Mouse (Mus musculus): ENCODE data around the gene Speer4e. TPM values are rescaled to one million over a fixed set of nuclear protein-coding genes. Genes with fewer than 3 reads are reported as not detected.
"Not testable (repeated sequence)": the region's sequence is repeated elsewhere in the genome, so short reads cannot be mapped to it uniquely, and the experiment has no call there.

Gene Speer4e
- polyA plus RNA-seq (2015; fragmentation: Nextera tagmentation; extraction: Ambion mirVana): not detected in 2 replicates

DNA sequence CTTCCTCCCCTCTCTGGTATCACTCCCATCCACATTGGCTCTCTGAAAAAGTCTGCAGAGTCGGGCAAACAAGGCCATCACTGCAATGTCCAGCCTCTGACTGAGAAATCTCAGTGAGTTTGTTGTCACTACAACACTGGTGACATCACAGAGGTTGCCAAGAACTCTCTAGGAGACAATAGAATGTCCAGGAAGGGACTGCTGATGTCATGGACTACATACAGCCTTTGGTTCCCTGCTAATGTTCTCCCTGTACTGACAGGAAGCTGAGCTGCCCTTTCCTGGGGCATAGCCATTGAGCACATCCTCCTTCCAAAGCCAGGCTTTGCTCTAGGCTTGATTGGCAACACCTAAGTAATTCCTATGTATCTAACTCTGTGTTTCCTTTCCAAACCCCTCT, at the start of gene Speer4e:
Gene Speer4e, minus strand, starts transcription at position 101 of the 400 bp plus-strand sequence.
- WGBS: 41% methylated on average over 1 of the region's 1 CpGs
- H3K4me1 ChIP-seq; H3K27me3 ChIP-seq; H3K9ac ChIP-seq; H3K4me3 ChIP-seq; H3K4me2 ChIP-seq; ATAC-seq (ENCODE audit: borderline replicate concordance, extremely low read depth, low FRiP score, low TSS enrichment); H3K36me3 ChIP-seq; H3K27ac ChIP-seq; H3K9me3 ChIP-seq: not testable (repeated sequence)

DNA sequence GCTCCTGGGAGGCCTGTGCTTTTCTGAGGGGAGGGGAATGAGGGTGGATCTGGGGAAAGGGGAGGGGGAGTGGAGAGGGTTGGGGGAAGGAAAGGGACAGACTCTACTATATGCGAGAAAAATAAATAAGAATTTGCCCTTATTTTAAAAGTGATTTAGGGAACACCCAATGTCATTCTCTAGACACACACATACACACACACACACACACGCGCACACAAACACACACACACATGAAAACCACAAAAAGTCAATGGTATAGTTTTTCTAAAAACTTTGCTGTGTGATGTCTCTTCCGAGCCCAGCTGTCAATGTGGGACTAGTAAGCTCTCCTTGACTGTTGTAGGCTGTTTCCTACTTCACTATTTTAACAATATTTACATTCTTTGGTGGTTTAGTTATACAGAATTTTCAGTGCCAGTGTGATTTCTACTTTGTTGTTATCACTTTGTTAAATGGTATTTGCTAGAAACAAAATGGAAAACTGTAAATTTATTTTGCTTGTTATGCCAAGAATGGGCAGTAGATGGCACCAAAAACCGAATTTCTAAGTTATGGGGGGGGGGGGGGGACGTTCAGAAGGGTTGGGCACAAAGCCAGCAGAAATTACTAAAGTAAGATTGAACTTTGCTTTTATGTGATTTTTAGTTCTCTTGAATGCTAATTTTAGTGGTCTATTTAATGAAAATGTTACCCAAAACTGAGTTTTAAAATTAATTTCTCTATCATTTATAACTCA, 48.6 kb upstream of the Speer4e start:
- 39% methylated on average over 6 of the region's 6 CpGs for WGBS
- H3K4me3 ChIP-seq, H3K27me3 ChIP-seq, H3K9ac ChIP-seq, H3K4me2 ChIP-seq, H3K27ac ChIP-seq, H3K9me3 ChIP-seq, H3K4me1 ChIP-seq, H3K36me3 ChIP-seq: not testable (repeated sequence)
- peak; percentile 65 for ATAC-seq (ENCODE audit: borderline replicate concordance, extremely low read depth, low FRiP score, low TSS enrichment)

DNA sequence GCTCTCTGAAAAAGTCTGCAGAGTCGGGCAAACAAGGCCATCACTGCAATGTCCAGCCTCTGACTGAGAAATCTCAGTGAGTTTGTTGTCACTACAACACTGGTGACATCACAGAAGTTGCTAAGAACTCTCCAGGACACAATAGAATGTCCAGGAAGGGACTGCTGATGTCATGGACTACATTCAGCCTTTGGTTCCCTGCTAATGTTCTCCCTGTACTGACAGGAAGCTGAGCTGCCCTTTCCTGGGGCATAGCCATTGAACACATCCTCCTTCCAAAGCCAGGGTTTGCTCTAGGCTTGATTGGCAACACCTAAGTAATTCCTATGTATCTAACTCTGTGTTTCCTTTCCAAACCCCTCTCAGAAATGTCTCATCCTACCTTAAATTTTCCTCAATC, 40.6 kb upstream of the Speer4e start, which contains the start of gene Gm10354:
Gene Gm10354, minus strand, starts transcription at position 101 of the 400 bp plus-strand sequence.
- not testable (repeated sequence) for H3K9ac ChIP-seq; H3K27me3 ChIP-seq; H3K4me3 ChIP-seq; H3K4me1 ChIP-seq; ATAC-seq (ENCODE audit: borderline replicate concordance, extremely low read depth, low FRiP score, low TSS enrichment); H3K9me3 ChIP-seq; H3K4me2 ChIP-seq; H3K36me3 ChIP-seq; H3K27ac ChIP-seq
- 21% methylated on average over 1 of the region's 1 CpGs for WGBS

DNA sequence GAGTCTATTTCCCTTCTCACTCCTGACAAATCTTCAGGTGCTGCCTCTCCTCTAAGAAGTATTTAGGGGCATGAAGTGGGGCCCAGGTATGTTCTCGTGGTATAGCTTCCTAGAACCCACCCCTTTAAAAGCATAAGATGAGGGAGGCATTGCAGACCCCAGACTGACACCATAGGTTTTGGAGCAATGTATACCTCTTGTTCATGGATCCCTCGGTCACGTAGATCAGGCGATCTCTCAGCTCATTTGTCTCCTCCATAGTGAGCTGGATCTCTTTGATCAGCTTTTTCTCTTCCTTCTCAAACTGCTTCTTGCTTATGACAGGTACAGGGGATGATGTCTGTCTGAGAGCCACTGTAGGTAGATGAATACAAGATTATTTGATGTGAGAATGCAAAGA, 39.1 kb upstream of the Speer4e start:
- H3K27ac ChIP-seq; H3K4me2 ChIP-seq; H3K36me3 ChIP-seq; H3K27me3 ChIP-seq; H3K4me1 ChIP-seq; H3K4me3 ChIP-seq; H3K9me3 ChIP-seq; ATAC-seq (ENCODE audit: borderline replicate concordance, extremely low read depth, low FRiP score, low TSS enrichment); H3K9ac ChIP-seq: not testable (repeated sequence)
- 74% methylated on average over 4 of the region's 4 CpGs for WGBS

DNA sequence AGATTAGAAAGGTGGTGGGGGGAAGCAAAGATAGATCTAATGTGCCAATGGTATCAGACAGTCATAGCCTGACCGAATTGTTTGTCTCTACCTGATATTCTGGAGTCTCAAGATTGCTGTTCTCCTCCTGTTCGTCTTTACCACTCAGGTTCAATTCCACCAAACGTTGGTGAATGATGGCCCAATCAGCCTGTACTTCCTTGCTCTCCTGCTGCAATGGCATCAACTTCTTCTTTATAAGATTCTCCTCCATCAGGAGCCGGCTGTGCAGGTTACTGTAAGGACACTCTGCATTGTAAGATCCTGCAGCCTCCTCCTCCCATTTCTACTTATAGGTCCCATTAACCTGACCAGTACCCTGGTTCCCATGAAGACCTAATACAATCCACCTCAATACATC, 37.1 kb upstream of the Speer4e start:
- ATAC-seq (ENCODE audit: borderline replicate concordance, extremely low read depth, low FRiP score, low TSS enrichment); H3K27ac ChIP-seq; H3K4me2 ChIP-seq; H3K9ac ChIP-seq; H3K27me3 ChIP-seq; H3K36me3 ChIP-seq; H3K9me3 ChIP-seq; H3K4me3 ChIP-seq; H3K4me1 ChIP-seq: not testable (repeated sequence)
- 64% methylated on average over 3 of the region's 4 CpGs for WGBS

DNA sequence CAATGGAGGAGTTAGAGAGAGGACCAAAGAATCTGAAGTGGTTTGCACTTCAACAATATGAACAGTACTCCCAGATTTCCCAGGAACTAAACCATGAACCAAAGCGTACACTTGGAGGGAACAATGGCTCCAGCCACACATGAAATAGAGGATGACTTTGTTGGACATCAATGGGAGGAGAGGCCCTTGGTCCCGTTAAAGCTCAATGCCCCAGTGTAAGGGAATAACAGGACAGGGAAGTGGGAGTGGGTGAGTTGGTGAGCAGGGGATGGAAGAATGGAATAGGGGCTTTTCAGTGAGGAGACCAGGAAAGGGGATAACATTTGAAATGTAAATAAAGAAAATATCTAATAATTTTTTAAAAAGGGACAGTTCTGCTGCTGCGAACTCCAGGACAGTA, 34.6 kb upstream of the Speer4e start:
- H3K4me2 ChIP-seq; H3K9me3 ChIP-seq; H3K27ac ChIP-seq; H3K9ac ChIP-seq; H3K4me1 ChIP-seq; H3K36me3 ChIP-seq; ATAC-seq (ENCODE audit: borderline replicate concordance, extremely low read depth, low FRiP score, low TSS enrichment); H3K4me3 ChIP-seq; H3K27me3 ChIP-seq: not testable (repeated sequence)
- WGBS: 73% methylated on average over 3 of the region's 3 CpGs

DNA sequence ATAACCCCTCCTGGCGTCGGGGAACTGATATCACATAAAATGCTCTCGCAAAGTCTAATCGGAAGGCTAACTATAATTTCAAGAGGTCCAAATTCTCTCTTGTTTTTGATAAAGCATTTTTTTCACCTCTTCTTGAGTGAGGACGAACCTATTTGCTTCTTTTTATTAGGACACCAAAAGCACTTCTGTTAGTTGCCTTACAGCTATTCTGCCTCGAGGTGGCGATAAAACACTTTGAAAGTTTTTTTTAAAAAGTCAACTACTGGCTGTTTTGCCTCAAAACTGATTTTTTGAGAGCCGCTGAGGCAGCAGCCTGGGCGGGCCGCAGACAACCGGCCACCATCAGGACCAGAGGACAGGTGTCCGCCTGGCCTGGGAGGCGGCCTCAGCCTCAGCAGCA, 25.6 kb upstream of the Speer4e start:
- WGBS: 78% methylated on average over 13 of the region's 13 CpGs
- not testable (repeated sequence) for H3K27ac ChIP-seq; H3K4me1 ChIP-seq; H3K9ac ChIP-seq; H3K4me3 ChIP-seq; H3K4me2 ChIP-seq; H3K27me3 ChIP-seq; H3K36me3 ChIP-seq; ATAC-seq (ENCODE audit: borderline replicate concordance, extremely low read depth, low FRiP score, low TSS enrichment)
- peaks cover 14% of the 10 kb centered on the region; the same call in 1 of the 2 replicates for H3K9me3 ChIP-seq

DNA sequence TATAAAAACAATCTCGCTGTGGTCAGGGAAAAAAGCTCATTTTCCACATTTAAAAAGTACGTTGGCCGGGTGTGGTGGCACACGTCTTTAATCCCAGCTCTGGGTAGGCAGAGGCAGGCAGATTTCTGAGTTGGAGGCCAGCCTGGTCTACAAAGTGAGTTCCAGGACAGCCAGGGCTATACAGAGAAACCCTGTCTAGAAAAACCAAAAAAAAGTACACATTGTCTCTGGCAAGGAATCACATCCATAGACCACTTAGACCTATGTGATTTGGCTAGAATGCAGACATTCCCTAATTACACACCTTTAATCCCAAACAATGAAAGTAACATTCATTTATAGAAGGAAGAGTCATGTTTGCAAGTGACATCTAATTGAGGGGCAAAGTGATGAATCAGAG, 23.3 kb upstream of the Speer4e start:
- not testable (repeated sequence) for H3K36me3 ChIP-seq, H3K4me3 ChIP-seq, H3K4me2 ChIP-seq, H3K9ac ChIP-seq, H3K27ac ChIP-seq, H3K27me3 ChIP-seq, H3K4me1 ChIP-seq
- H3K9me3 ChIP-seq: peaks cover 14% of the 10 kb centered on the region; the same call in 1 of the 2 replicates
- peak; percentile 74; the same call in 1 of the 2 replicates for ATAC-seq (ENCODE audit: borderline replicate concordance, extremely low read depth, low FRiP score, low TSS enrichment)
- 74% methylated on average over 4 of the region's 4 CpGs for WGBS

DNA sequence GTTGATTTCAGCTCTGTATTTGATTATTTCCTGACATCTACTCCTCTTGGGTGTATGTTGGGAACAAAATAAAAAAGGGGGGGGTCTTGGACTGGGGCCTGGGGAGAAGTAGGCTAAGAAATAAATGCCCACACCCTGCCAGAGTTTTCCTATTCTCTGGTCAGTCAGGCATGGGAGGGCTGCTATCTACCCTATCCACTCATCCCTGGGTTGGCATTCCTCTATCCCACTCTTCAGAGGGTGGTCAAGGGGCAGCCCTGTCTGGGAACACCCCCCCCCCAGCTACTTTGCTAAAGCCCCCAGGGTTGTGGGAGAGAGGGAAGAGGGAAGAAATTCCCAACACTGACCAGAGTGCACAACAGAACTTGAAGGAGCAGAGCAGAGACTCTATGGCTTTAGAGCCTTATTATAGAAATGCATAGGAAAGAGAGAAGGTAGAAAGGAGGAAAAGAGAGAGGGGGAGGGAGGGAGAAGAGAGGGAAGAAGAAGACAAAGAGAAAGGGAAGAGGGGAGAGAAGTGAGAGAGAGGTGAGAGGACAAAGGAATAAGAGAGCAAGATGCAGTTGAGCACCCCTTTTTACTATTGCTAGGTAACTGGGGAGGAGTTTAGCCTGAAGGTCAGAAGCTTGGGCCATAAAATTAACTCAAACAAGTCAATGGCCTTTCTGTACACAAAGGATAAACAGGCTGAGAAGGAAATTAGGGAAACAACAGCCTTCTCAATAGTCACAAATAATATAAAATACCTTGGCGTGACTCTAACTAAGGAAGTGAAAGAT, 17.9 kb upstream of the Speer4e start:
- not testable (repeated sequence) for H3K27me3 ChIP-seq; H3K36me3 ChIP-seq; H3K4me1 ChIP-seq; H3K9ac ChIP-seq; H3K4me2 ChIP-seq; ATAC-seq (ENCODE audit: borderline replicate concordance, extremely low read depth, low FRiP score, low TSS enrichment); H3K4me3 ChIP-seq; H3K27ac ChIP-seq
- peaks cover 13% of the 10 kb centered on the region for H3K9me3 ChIP-seq
- 82% methylated on average over 1 of the region's 1 CpGs for WGBS

DNA sequence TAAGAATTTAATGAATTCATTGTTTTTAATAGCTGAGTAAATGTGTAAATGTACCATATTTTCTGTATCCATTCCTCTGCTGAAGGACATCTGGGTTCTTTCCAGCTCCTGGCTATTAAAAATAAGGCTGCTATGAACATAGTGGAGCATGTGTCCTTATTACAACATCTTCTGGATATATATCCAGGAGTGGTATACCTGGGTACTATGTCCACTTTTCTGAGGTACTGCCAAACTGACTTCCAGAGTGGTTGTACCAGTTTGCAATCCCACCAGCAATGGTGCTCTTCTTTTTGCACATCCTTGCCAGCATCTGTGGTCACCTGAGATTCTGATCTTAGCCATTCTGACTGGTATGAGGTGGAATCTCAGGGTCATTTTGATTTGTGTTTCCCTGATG, 15.4 kb upstream of the Speer4e start:
- ATAC-seq (ENCODE audit: borderline replicate concordance, extremely low read depth, low FRiP score, low TSS enrichment); H3K36me3 ChIP-seq; H3K4me2 ChIP-seq; H3K9me3 ChIP-seq; H3K4me1 ChIP-seq; H3K27me3 ChIP-seq; H3K9ac ChIP-seq; H3K27ac ChIP-seq; H3K4me3 ChIP-seq: not testable (repeated sequence)

DNA sequence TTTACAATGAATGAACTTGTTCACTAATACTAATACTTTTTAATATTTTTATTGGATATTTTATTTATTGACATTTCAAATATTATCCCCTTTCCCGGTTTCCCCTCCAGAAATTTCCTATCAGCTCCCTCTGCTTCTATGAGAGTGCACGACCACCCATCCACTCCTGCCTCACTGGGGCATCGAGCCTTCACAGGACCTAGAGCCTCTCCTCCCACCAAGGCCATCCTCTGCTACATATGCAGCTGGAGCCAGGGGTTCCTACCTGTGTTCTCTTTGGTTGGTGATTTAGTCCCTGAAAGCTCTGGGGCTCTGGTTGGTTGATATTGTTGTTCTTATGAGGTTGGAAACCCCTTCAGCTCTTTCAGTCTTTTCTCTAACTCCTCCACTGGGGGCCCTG, 14.5 kb upstream of the Speer4e start:
- H3K27ac ChIP-seq; H3K36me3 ChIP-seq; H3K9me3 ChIP-seq; H3K4me2 ChIP-seq; ATAC-seq (ENCODE audit: borderline replicate concordance, extremely low read depth, low FRiP score, low TSS enrichment); H3K9ac ChIP-seq; H3K4me3 ChIP-seq; H3K27me3 ChIP-seq; H3K4me1 ChIP-seq: not testable (repeated sequence)
- WGBS: 65% methylated on average over 3 of the region's 3 CpGs

DNA sequence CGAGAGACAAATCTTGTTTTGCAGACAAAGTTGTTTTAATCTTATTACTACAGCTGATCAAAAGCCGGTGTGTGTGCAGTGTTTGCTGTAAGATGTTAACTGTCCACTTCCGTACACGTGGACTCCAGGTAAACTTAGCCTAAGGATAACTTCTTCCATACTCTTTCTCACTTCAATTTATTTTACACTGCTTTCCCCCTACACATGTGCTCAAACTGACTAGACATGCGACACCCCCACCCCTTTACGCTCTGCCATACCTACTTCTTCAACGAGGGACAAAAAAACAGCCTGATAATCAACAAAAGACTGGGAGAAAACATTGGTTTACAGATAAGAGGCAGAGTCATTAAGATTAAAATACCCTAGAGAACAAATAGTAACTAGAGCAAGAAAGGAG, 13.6 kb upstream of the Speer4e start:
- H3K4me1 ChIP-seq, H3K4me3 ChIP-seq, H3K9ac ChIP-seq, H3K4me2 ChIP-seq, H3K27me3 ChIP-seq, H3K27ac ChIP-seq, H3K36me3 ChIP-seq, H3K9me3 ChIP-seq: not testable (repeated sequence)
- peak; percentile 52; the same call in 1 of the 2 replicates for ATAC-seq (ENCODE audit: borderline replicate concordance, extremely low read depth, low FRiP score, low TSS enrichment)
- WGBS: 63% methylated on average over 7 of the region's 7 CpGs
